Mouse (Mus musculus): ENCODE measurements around the gene Mccc1. TPM values are rescaled to one million over a fixed set of nuclear protein-coding genes. Genes with fewer than 3 reads are reported as not detected.

Mccc1 gene
- polyA plus RNA-seq, 1 experiment from 2014 or later: 26.3 TPM

GRCm38 (mm10) chr3:35954901-35955575, 45.4 kb downstream of the Mccc1 start:
- H3K27ac ChIP-seq (ENCODE audit: low read depth, low read length): no peak overlapping the region
- 92% methylated on average over 11 of the region's 11 CpGs for WGBS

GRCm38 (mm10) chr3:35953816-35954215, 46.7 kb downstream of the Mccc1 start:
- no peaks in the 10 kb centered on the region for H3K4me1 ChIP-seq (ENCODE audit: control insufficient read depth, insufficient read depth, low read depth, low read length)
- H3K9ac ChIP-seq (ENCODE audit: low read depth, low read length): no peak overlapping the region
- H3K4me2 ChIP-seq (ENCODE audit: low read length): no peak overlapping the region
- H3K36me3 ChIP-seq (ENCODE audit: control insufficient read depth, insufficient read depth, low read length): no peaks in the 10 kb centered on the region
- H3K9me3 ChIP-seq (ENCODE audit: control insufficient read depth, low read length): no peaks in the 10 kb centered on the region
- no peaks in the 10 kb centered on the region for H3K27me3 ChIP-seq (replicated peaks; ENCODE audit: control insufficient read depth, insufficient read depth, low read length)
- H3K27ac ChIP-seq (ENCODE audit: low read depth, low read length): no peak overlapping the region
- WGBS: 96% methylated on average over 6 of the region's 6 CpGs
- no peak overlapping the region for H3K4me3 ChIP-seq (ENCODE audit: low read length)
- ATAC-seq: no peak

More at GRCm38 (mm10) chr3:35954901-35955575, 45.4 kb downstream of the Mccc1 start:
- no peaks in the 10 kb centered on the region for H3K9me3 ChIP-seq (ENCODE audit: control insufficient read depth, low read length)
- H3K4me1 ChIP-seq (ENCODE audit: control insufficient read depth, insufficient read depth, low read depth, low read length): no peaks in the 10 kb centered on the region
- no peak overlapping the region for H3K4me2 ChIP-seq (ENCODE audit: low read length)
- H3K4me3 ChIP-seq (ENCODE audit: low read length): no peak overlapping the region
- H3K27me3 ChIP-seq (replicated peaks; ENCODE audit: control insufficient read depth, insufficient read depth, low read length): no peaks in the 10 kb centered on the region
- no peak for ATAC-seq
- H3K9ac ChIP-seq (ENCODE audit: low read depth, low read length): no peak overlapping the region
- H3K36me3 ChIP-seq (ENCODE audit: control insufficient read depth, insufficient read depth, low read length): peaks cover 6% of the 10 kb centered on the region; the same call in 1 of the 2 replicates

GRCm38 (mm10) chr3:35953184-35953583, 47.3 kb downstream of the Mccc1 start:
- Histone ChIP-seq H3K9ac (ENCODE audit: low read depth, low read length) (no peak overlapping the region), H3K9me3 (ENCODE audit: control insufficient read depth, low read length) (no peaks in the 10 kb centered on the region), H3K4me3 (ENCODE audit: low read length) (no peak overlapping the region), H3K27ac (ENCODE audit: low read depth, low read length) (no peak overlapping the region), H3K4me2 (ENCODE audit: low read length) (no peak overlapping the region), H3K36me3 (ENCODE audit: control insufficient read depth, insufficient read depth, low read length) (no peaks in the 10 kb centered on the region), H3K4me1 (ENCODE audit: control insufficient read depth, insufficient read depth, low read depth, low read length) (no peaks in the 10 kb centered on the region), H3K27me3 (replicated peaks; ENCODE audit: control insufficient read depth, insufficient read depth, low read length) (no peaks in the 10 kb centered on the region)
- ATAC-seq: no peak
- 43% methylated on average over 1 of the region's 1 CpGs for whole genome bisulfite sequencing

- H3K4me3 ChIP-seq (ENCODE audit: low read length): no peak overlapping the region
- no peaks in the 10 kb centered on the region for H3K27me3 ChIP-seq (replicated peaks; ENCODE audit: control insufficient read depth, insufficient read depth, low read length)
- no peak overlapping the region for H3K4me2 ChIP-seq (ENCODE audit: low read length)
- H3K36me3 ChIP-seq (ENCODE audit: control insufficient read depth, insufficient read depth, low read length): no peaks in the 10 kb centered on the region
- H3K27ac ChIP-seq (ENCODE audit: low read depth, low read length): no peak overlapping the region
- WGBS: 90% methylated on average over 7 of the region's 7 CpGs
- no peaks in the 10 kb centered on the region for H3K9me3 ChIP-seq (ENCODE audit: control insufficient read depth, low read length)
- no peak for ATAC-seq
- no peak overlapping the region for H3K9ac ChIP-seq (ENCODE audit: low read depth, low read length)
- no peaks in the 10 kb centered on the region for H3K4me1 ChIP-seq (ENCODE audit: control insufficient read depth, insufficient read depth, low read depth, low read length)
Observed at GRCm38 (mm10) chr3:35948197-35948596, 52.3 kb downstream of the Mccc1 start.

- no peak for ATAC-seq
- Histone ChIP-seq H3K27me3 (replicated peaks; ENCODE audit: control insufficient read depth, insufficient read depth, low read length) (no peaks in the 10 kb centered on the region), H3K4me2 (ENCODE audit: low read length) (no peak overlapping the region), H3K4me1 (ENCODE audit: control insufficient read depth, insufficient read depth, low read depth, low read length) (no peaks in the 10 kb centered on the region), H3K9me3 (ENCODE audit: control insufficient read depth, low read length) (no peaks in the 10 kb centered on the region), H3K36me3 (ENCODE audit: control insufficient read depth, insufficient read depth, low read length) (no peaks in the 10 kb centered on the region), H3K9ac (ENCODE audit: low read depth, low read length) (no peak overlapping the region), H3K27ac (ENCODE audit: low read depth, low read length) (no peak overlapping the region), H3K4me3 (ENCODE audit: low read length) (no peak overlapping the region)
- 94% methylated on average over 4 of the region's 4 CpGs for WGBS
Observed at GRCm38 (mm10) chr3:35940520-35941135, 59.9 kb downstream of the Mccc1 start.

- Histone ChIP-seq H3K27me3 (replicated peaks; ENCODE audit: control insufficient read depth, insufficient read depth, low read length) (no peaks in the 10 kb centered on the region), H3K27ac (ENCODE audit: low read depth, low read length) (no peak overlapping the region), H3K9me3 (ENCODE audit: control insufficient read depth, low read length) (no peaks in the 10 kb centered on the region), H3K4me1 (ENCODE audit: control insufficient read depth, insufficient read depth, low read depth, low read length) (no peaks in the 10 kb centered on the region), H3K9ac (ENCODE audit: low read depth, low read length) (no peak overlapping the region), H3K36me3 (ENCODE audit: control insufficient read depth, insufficient read depth, low read length) (no peaks in the 10 kb centered on the region), H3K4me3 (ENCODE audit: low read length) (no peak overlapping the region), H3K4me2 (ENCODE audit: low read length) (no peak overlapping the region)
- 32% methylated on average over 2 of the region's 2 CpGs for WGBS
- no peak for ATAC-seq
Observed at GRCm38 (mm10) chr3:35940047-35940446, 60.4 kb downstream of the Mccc1 start.

GRCm38 (mm10) chr3:35937345-35937744, 63.1 kb downstream of the Mccc1 start, which contains the start of gene Dcun1d1:
Dcun1d1 (minus strand) TSS chr3:35937445.
- Histone ChIP-seq H3K27me3 (replicated peaks; ENCODE audit: control insufficient read depth, insufficient read depth, low read length) (no peaks in the 10 kb centered on the region), H3K4me3 (ENCODE audit: low read length) (no peak within 1 kb of the TSS), H3K4me1 (ENCODE audit: control insufficient read depth, insufficient read depth, low read depth, low read length) (peaks cover 10% of the 10 kb centered on the region), H3K4me2 (ENCODE audit: low read length) (no peak within 1 kb of the TSS), H3K9ac (ENCODE audit: low read depth, low read length) (no peak within 1 kb of the TSS), H3K9me3 (ENCODE audit: control insufficient read depth, low read length) (no peaks in the 10 kb centered on the region), H3K27ac (ENCODE audit: low read depth, low read length) (no peak within 1 kb of the TSS), H3K36me3 (ENCODE audit: control insufficient read depth, insufficient read depth, low read length) (no peaks in the 10 kb centered on the region)
- 95% methylated on average over 6 of the region's 6 CpGs for WGBS
- ATAC-seq: no peak

- WGBS: 0% methylated on average over 14 of the region's 14 CpGs
- peak overlapping the region; percentile 99 for H3K9ac ChIP-seq (ENCODE audit: low read depth, low read length)
- peak overlapping the region; percentile 94 for H3K27ac ChIP-seq (ENCODE audit: low read depth, low read length)
- H3K36me3 ChIP-seq (ENCODE audit: control insufficient read depth, insufficient read depth, low read length): no peaks in the 10 kb centered on the region
- peak overlapping the region; percentile 99 for H3K4me3 ChIP-seq (ENCODE audit: low read length)
- no peaks in the 10 kb centered on the region for H3K9me3 ChIP-seq (ENCODE audit: control insufficient read depth, low read length)
- peak; percentile 59 for ATAC-seq
- peak overlapping the region; percentile 95 for H3K4me2 ChIP-seq (ENCODE audit: low read length)
- peaks cover 22% of the 10 kb centered on the region for H3K4me1 ChIP-seq (ENCODE audit: control insufficient read depth, insufficient read depth, low read depth, low read length)
- H3K27me3 ChIP-seq (replicated peaks; ENCODE audit: control insufficient read depth, insufficient read depth, low read length): no peaks in the 10 kb centered on the region
Observed at GRCm38 (mm10) chr3:35933405-35933777, 67.1 kb downstream of the Mccc1 start.

- H3K4me3 ChIP-seq (ENCODE audit: low read length): peak overlapping the region; percentile 99
- ATAC-seq: peak; percentile 96
- H3K27me3 ChIP-seq (replicated peaks; ENCODE audit: control insufficient read depth, insufficient read depth, low read length): no peaks in the 10 kb centered on the region
- H3K4me2 ChIP-seq (ENCODE audit: low read length): peak overlapping the region; percentile 97
- no peaks in the 10 kb centered on the region for H3K36me3 ChIP-seq (ENCODE audit: control insufficient read depth, insufficient read depth, low read length)
- no peaks in the 10 kb centered on the region for H3K9me3 ChIP-seq (ENCODE audit: control insufficient read depth, low read length)
- peaks cover 22% of the 10 kb centered on the region for H3K4me1 ChIP-seq (ENCODE audit: control insufficient read depth, insufficient read depth, low read depth, low read length)
- 1% methylated on average over 28 of the region's 73 CpGs for WGBS
- H3K27ac ChIP-seq (ENCODE audit: low read depth, low read length): peak overlapping the region; percentile 94
- H3K9ac ChIP-seq (ENCODE audit: low read depth, low read length): peak overlapping the region; percentile 99
Observed at GRCm38 (mm10) chr3:35932735-35933404, 67.6 kb downstream of the Mccc1 start.
